Mouse (Mus musculus): ENCODE measurements at regions not wholly inside any gene's neighbourhood (a gene's known extent, or its start where the extent isn't known, plus 50 kb on each side); places are given as distances from the start of the nearest gene placed in this dataset.

GRCm38 (mm10) chr6:31231821-31232220 is 166.7 kb upstream of the Mkln1 start:
- Histone ChIP-seq H3K27me3 (ENCODE audit: control insufficient read depth, insufficient read depth, low read length) (no peaks in the 10 kb centered on the region), H3K4me1 (ENCODE audit: control insufficient read depth, insufficient read depth, low read length) (peaks cover 6% of the 10 kb centered on the region; the same call in 1 of the 2 replicates), H3K4me2 (ENCODE audit: low read depth, low read length) (no peak overlapping the region), H3K27ac (ENCODE audit: low read depth, low read length) (no peak overlapping the region), H3K4me3 (ENCODE audit: low read depth, low read length) (no peak overlapping the region), H3K9me3 (ENCODE audit: control insufficient read depth, low read length) (no peaks in the 10 kb centered on the region), H3K36me3 (ENCODE audit: control insufficient read depth, insufficient read depth, low read length) (no peaks in the 10 kb centered on the region), H3K9ac (replicated peaks; ENCODE audit: low read depth, low read length) (no peak overlapping the region)
- no peak for ATAC-seq (ENCODE audit: low read depth)
- WGBS: 74% methylated on average over 4 of the region's 4 CpGs

GRCm38 (mm10) chr6:31233252-31233993 is 165.1 kb upstream of the Mkln1 start:
- Histone ChIP-seq H3K9ac (replicated peaks; ENCODE audit: low read depth, low read length) (no peak overlapping the region), H3K4me2 (ENCODE audit: low read depth, low read length) (no peak overlapping the region), H3K27ac (ENCODE audit: low read depth, low read length) (peak overlapping the region; percentile 34; the same call in 1 of the 2 replicates), H3K4me1 (ENCODE audit: control insufficient read depth, insufficient read depth, low read length) (peaks cover 6% of the 10 kb centered on the region; the same call in 1 of the 2 replicates), H3K9me3 (ENCODE audit: control insufficient read depth, low read length) (no peaks in the 10 kb centered on the region), H3K27me3 (ENCODE audit: control insufficient read depth, insufficient read depth, low read length) (no peaks in the 10 kb centered on the region), H3K36me3 (ENCODE audit: control insufficient read depth, insufficient read depth, low read length) (no peaks in the 10 kb centered on the region), H3K4me3 (ENCODE audit: low read depth, low read length) (no peak overlapping the region)
- ATAC-seq (ENCODE audit: low read depth): peak; percentile 56; the same call in 1 of the 2 replicates
- 33% methylated on average over 18 of the region's 18 CpGs for WGBS

GRCm38 (mm10) chr6:31240051-31240450 is 158.5 kb upstream of the Mkln1 start:
- WGBS: 9% methylated on average over 9 of the region's 9 CpGs

GRCm38 (mm10) chr6:31250526-31250925 is 148.0 kb upstream of the Mkln1 start:
- 78% methylated on average over 2 of the region's 2 CpGs for WGBS
- Histone ChIP-seq H3K4me2 (ENCODE audit: low read depth, low read length) (no peak overlapping the region), H3K27ac (ENCODE audit: low read depth, low read length) (no peak overlapping the region), H3K9me3 (ENCODE audit: control insufficient read depth, low read length) (no peaks in the 10 kb centered on the region), H3K9ac (replicated peaks; ENCODE audit: low read depth, low read length) (no peak overlapping the region), H3K4me3 (ENCODE audit: low read depth, low read length) (no peak overlapping the region), H3K36me3 (ENCODE audit: control insufficient read depth, insufficient read depth, low read length) (no peaks in the 10 kb centered on the region), H3K4me1 (ENCODE audit: control insufficient read depth, insufficient read depth, low read length) (no peaks in the 10 kb centered on the region), H3K27me3 (ENCODE audit: control insufficient read depth, insufficient read depth, low read length) (no peaks in the 10 kb centered on the region)
- ATAC-seq (ENCODE audit: low read depth): no peak

More at GRCm38 (mm10) chr6:31240051-31240450, 158.5 kb upstream of the Mkln1 start:
- Histone ChIP-seq H3K4me1 (ENCODE audit: control insufficient read depth, insufficient read depth, low read length) (no peaks in the 10 kb centered on the region), H3K4me3 (ENCODE audit: low read depth, low read length) (no peak overlapping the region), H3K9ac (replicated peaks; ENCODE audit: low read depth, low read length) (no peak overlapping the region), H3K27me3 (ENCODE audit: control insufficient read depth, insufficient read depth, low read length) (no peaks in the 10 kb centered on the region), H3K4me2 (ENCODE audit: low read depth, low read length) (no peak overlapping the region), H3K9me3 (ENCODE audit: control insufficient read depth, low read length) (no peaks in the 10 kb centered on the region), H3K27ac (ENCODE audit: low read depth, low read length) (no peak overlapping the region), H3K36me3 (ENCODE audit: control insufficient read depth, insufficient read depth, low read length) (no peaks in the 10 kb centered on the region)
- ATAC-seq (ENCODE audit: low read depth): no peak

- no peak overlapping the region for H3K9ac ChIP-seq (replicated peaks; ENCODE audit: low read depth, low read length)
- WGBS: 24% methylated on average over 15 of the region's 15 CpGs
- peak overlapping the region; percentile 26 for H3K4me2 ChIP-seq (ENCODE audit: low read depth, low read length)
- ATAC-seq (ENCODE audit: low read depth): no peak
- no peaks in the 10 kb centered on the region for H3K4me1 ChIP-seq (ENCODE audit: control insufficient read depth, insufficient read depth, low read length)
- no peaks in the 10 kb centered on the region for H3K9me3 ChIP-seq (ENCODE audit: control insufficient read depth, low read length)
- H3K27ac ChIP-seq (ENCODE audit: low read depth, low read length): no peak overlapping the region
- H3K27me3 ChIP-seq (ENCODE audit: control insufficient read depth, insufficient read depth, low read length): no peaks in the 10 kb centered on the region
- H3K4me3 ChIP-seq (ENCODE audit: low read depth, low read length): no peak overlapping the region
- no peaks in the 10 kb centered on the region for H3K36me3 ChIP-seq (ENCODE audit: control insufficient read depth, insufficient read depth, low read length)
Observed at GRCm38 (mm10) chr6:31253251-31253935, 145.1 kb upstream of the Mkln1 start.

GRCm38 (mm10) chr6:31260645-31261345 is 137.7 kb upstream of the Mkln1 start:
- WGBS: 80% methylated on average over 10 of the region's 10 CpGs
- Histone ChIP-seq H3K4me3 (ENCODE audit: low read depth, low read length) (no peak overlapping the region), H3K4me1 (ENCODE audit: control insufficient read depth, insufficient read depth, low read length) (no peaks in the 10 kb centered on the region), H3K9ac (replicated peaks; ENCODE audit: low read depth, low read length) (no peak overlapping the region), H3K9me3 (ENCODE audit: control insufficient read depth, low read length) (no peaks in the 10 kb centered on the region), H3K36me3 (ENCODE audit: control insufficient read depth, insufficient read depth, low read length) (no peaks in the 10 kb centered on the region), H3K27ac (ENCODE audit: low read depth, low read length) (no peak overlapping the region), H3K4me2 (ENCODE audit: low read depth, low read length) (no peak overlapping the region), H3K27me3 (ENCODE audit: control insufficient read depth, insufficient read depth, low read length) (no peaks in the 10 kb centered on the region)
- no peak for ATAC-seq (ENCODE audit: low read depth)

- Histone ChIP-seq H3K27me3 (ENCODE audit: control insufficient read depth, insufficient read depth, low read length) (no peaks in the 10 kb centered on the region), H3K36me3 (ENCODE audit: control insufficient read depth, insufficient read depth, low read length) (no peaks in the 10 kb centered on the region), H3K4me2 (ENCODE audit: low read depth, low read length) (no peak overlapping the region), H3K9me3 (ENCODE audit: control insufficient read depth, low read length) (no peaks in the 10 kb centered on the region), H3K4me3 (ENCODE audit: low read depth, low read length) (no peak overlapping the region), H3K4me1 (ENCODE audit: control insufficient read depth, insufficient read depth, low read length) (no peaks in the 10 kb centered on the region), H3K9ac (replicated peaks; ENCODE audit: low read depth, low read length) (no peak overlapping the region), H3K27ac (ENCODE audit: low read depth, low read length) (no peak overlapping the region)
- no peak for ATAC-seq (ENCODE audit: low read depth)
- 89% methylated on average over 15 of the region's 15 CpGs for WGBS
Observed at GRCm38 (mm10) chr6:31261797-31262540, 136.6 kb upstream of the Mkln1 start.

- Histone ChIP-seq H3K27me3 (ENCODE audit: control insufficient read depth, insufficient read depth, low read length) (no peaks in the 10 kb centered on the region), H3K36me3 (ENCODE audit: control insufficient read depth, insufficient read depth, low read length) (no peaks in the 10 kb centered on the region), H3K4me3 (ENCODE audit: low read depth, low read length) (no peak overlapping the region), H3K27ac (ENCODE audit: low read depth, low read length) (no peak overlapping the region), H3K4me2 (ENCODE audit: low read depth, low read length) (no peak overlapping the region), H3K9me3 (ENCODE audit: control insufficient read depth, low read length) (no peaks in the 10 kb centered on the region), H3K9ac (replicated peaks; ENCODE audit: low read depth, low read length) (no peak overlapping the region), H3K4me1 (ENCODE audit: control insufficient read depth, insufficient read depth, low read length) (no peaks in the 10 kb centered on the region)
- 92% methylated on average over 8 of the region's 8 CpGs for WGBS
- ATAC-seq (ENCODE audit: low read depth): no peak
Observed at GRCm38 (mm10) chr6:31262651-31263050, 135.9 kb upstream of the Mkln1 start.
